Mouse (Mus musculus) embryonic fibroblast, embryonic 13.5 days (primary cell): ENCODE results near the gene Gm20696.

ENCODE experiments used
- CTCF ChIP-seq: IDR thresholded peaks from 2 replicates; pipeline ENCODE4 v1.5.1; 2011; ENCODE audit warnings: mild to moderate bottlenecking, control low read depth, low read length, moderate library complexity, borderline replicate concordance; ENCODE audit not compliant: insufficient read depth
- POLR2A ChIP-seq: IDR thresholded peaks from 2 replicates; pipeline ENCODE4 v1.6.1; 2011; ENCODE audit warnings: low read depth, mild to moderate bottlenecking, control low read depth, low read length, moderate library complexity

DNA sequence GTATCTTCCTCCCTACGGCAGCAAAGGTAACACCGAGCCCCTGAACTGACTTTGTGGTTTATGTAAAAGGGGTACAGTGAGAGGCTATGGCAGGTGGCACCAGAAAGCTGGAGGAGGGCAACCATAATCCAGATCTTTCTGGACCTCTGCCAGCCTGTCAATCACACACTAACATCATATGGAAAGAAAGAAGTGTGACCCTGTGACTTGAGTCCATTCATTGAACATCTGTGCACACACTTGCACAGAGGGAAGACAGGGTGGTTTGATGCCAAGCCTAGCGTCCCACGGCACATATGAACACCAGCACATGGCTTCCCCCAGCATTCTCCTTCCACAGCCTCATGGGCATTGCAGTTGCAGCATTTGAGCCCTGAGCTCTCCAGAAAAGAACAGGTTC is 202.1 kb downstream of the Gm20696 start:
- TF ChIP-seq CTCF, result no peak
- TF ChIP-seq POLR2A, result no peak
